Mouse (Mus musculus) heart, embryonic 14.5 days (tissue): ENCODE results near the gene Rap1a. TPM values are rescaled to one million over a fixed set of nuclear protein-coding genes. Genes with fewer than 3 reads are reported as not detected.
"Not testable (repeated sequence)": the region's sequence is repeated elsewhere in the genome, so short reads cannot be mapped to it uniquely, and the experiment has no call there.

Experiments
- ATAC-seq: fragments of 200-750 bp; cut with Nextera tagmentation; 2 replicates; pipeline ENCODE4 v1.8.0; 2017; ENCODE audit warnings: low read depth, moderate TSS enrichment; ENCODE audit not compliant: insufficient number of reproducible peaks, insufficient read depth, low FRiP score
- H3K27ac ChIP-seq, 2 experiments: fragments of 200-500 bp in 1 of 2; fragments of 300-500 bp in 1 of 2; sonication (generic) in 1 of 2; replicated peaks in 1 of 2; 2 replicates each; pipeline ENCODE4 v1.5.1; 2012 to 2014; ENCODE audit warnings: low read depth in 2 of 2, low read length in 2 of 2, control low read depth in 1 of 2, mild to moderate bottlenecking in 1 of 2, mixed read lengths in 1 of 2; ENCODE audit not compliant: control insufficient read depth in 1 of 2, insufficient read depth in 1 of 2
- H3K27me3 ChIP-seq: fragments of 300-500 bp; sonication (generic); 2 replicates; pipeline ENCODE4 v1.6.1; 2014; ENCODE audit warnings: mild to moderate bottlenecking, low read length, control low read depth; ENCODE audit not compliant: control insufficient read depth, insufficient read depth
- H3K36me3 ChIP-seq: fragments of 300-500 bp; sonication (generic); 2 replicates; pipeline ENCODE4 v1.6.1; 2014; ENCODE audit warnings: mild to moderate bottlenecking, control low read depth, low read length, mixed read lengths; ENCODE audit not compliant: control insufficient read depth, insufficient read depth
- H3K4me1 ChIP-seq, 2 experiments: fragments of 200-500 bp in 1 of 2; fragments of 300-500 bp in 1 of 2; sonication (generic) in 1 of 2; 2 replicates each; pipeline ENCODE4 v1.6.1; 2012 to 2014; ENCODE audit warnings: low read length in 2 of 2, control low read depth in 1 of 2, mixed read lengths in 1 of 2; ENCODE audit not compliant: control insufficient read depth in 2 of 2, insufficient read depth in 2 of 2
- H3K4me2 ChIP-seq: fragments of 300-500 bp; sonication (generic); 2 replicates; pipeline ENCODE4 v1.6.1; 2014; ENCODE audit warnings: mild to moderate bottlenecking, low read length
- H3K4me3 ChIP-seq, 2 experiments: fragments of 200-500 bp in 1 of 2; fragments of 300-500 bp in 1 of 2; sonication (generic) in 1 of 2; 2 replicates each; pipeline ENCODE4 v1.5.1; 2012 to 2014; ENCODE audit warnings: low read length in 2 of 2, mild to moderate bottlenecking in 2 of 2, control low read depth in 1 of 2, low read depth in 1 of 2, moderate library complexity in 1 of 2; ENCODE audit not compliant: control insufficient read depth in 1 of 2, insufficient read depth in 1 of 2
- H3K9ac ChIP-seq: fragments of 300-500 bp; sonication (generic); 2 replicates; pipeline ENCODE4 v1.6.1; 2014; ENCODE audit warnings: mild to moderate bottlenecking, low read length
- H3K9me3 ChIP-seq: fragments of 300-500 bp; sonication (generic); 2 replicates; pipeline ENCODE4 v1.6.1; 2016; ENCODE audit warnings: low read length, control low read depth; ENCODE audit not compliant: control insufficient read depth
- WGBS: fragments of 180-500 bp; shearing (Covaris S2); extraction: QIAGEN DNeasy Blood & Tissue Kit; methylation state at CpG from one replicate; pipeline ENCODE4 v1.1.7; 2014; 5-methylcytosine and 5-hydroxymethylcytosine counted together
- polyA plus RNA-seq: library from polyadenylated mRNA; unstranded; fragments of >200 nt; fragmentation: Nextera tagmentation; extraction: Ambion mirVana; gene quantifications from 2 replicates; pipeline ENCODE4 v1.2.1, GENCODE M21; 2014

Rap1a gene
- polyA plus RNA-seq, 1 experiment from 2014 or later = 77.3 TPM

DNA sequence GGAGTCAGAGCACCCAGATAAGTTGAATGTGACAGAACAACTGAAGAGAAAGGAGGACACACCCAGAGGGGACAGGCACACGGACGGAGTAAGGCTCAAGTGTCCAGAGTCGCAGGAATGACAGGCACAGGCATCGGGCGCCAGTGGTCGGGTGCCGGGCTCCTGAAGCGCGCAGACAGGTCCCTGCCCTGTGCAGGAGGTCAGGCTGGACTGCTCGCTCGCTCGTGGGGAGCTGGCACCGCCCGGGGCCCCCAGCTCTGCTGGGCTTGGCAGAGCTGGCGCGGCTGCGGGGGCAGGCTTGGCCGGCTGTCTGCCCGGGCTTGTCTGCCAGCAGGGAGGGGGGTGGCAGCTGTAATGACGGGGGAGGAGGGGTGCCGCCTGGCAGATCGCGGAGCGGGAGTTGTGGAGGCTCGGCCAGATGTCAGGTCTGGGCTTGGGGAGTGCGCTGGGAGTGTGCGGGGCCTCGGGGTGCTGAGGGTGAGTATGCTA lies 96.0 kb downstream of the Rap1a start:
- peaks cover 18 to 51% of the 10 kb centered on the region in 2 experiments for H3K4me1 ChIP-seq
- H3K27ac ChIP-seq = peak overlapping the region in 1 of 2 experiments; percentile 41; a peak in 2 of 4 replicates
- H3K9ac ChIP-seq = peak overlapping the region; percentile 73
- peak overlapping the region; percentile 51 to 57 for H3K4me3 ChIP-seq
- H3K36me3 ChIP-seq = no peaks in the 10 kb centered on the region
- peak overlapping the region; percentile 98 for H3K4me2 ChIP-seq
- no peaks in the 10 kb centered on the region for H3K9me3 ChIP-seq
- ATAC-seq = peak; percentile 22
- under 1% methylated on average over 28 of the region's 28 CpGs for WGBS
- H3K27me3 ChIP-seq = no peaks in the 10 kb centered on the region

DNA sequence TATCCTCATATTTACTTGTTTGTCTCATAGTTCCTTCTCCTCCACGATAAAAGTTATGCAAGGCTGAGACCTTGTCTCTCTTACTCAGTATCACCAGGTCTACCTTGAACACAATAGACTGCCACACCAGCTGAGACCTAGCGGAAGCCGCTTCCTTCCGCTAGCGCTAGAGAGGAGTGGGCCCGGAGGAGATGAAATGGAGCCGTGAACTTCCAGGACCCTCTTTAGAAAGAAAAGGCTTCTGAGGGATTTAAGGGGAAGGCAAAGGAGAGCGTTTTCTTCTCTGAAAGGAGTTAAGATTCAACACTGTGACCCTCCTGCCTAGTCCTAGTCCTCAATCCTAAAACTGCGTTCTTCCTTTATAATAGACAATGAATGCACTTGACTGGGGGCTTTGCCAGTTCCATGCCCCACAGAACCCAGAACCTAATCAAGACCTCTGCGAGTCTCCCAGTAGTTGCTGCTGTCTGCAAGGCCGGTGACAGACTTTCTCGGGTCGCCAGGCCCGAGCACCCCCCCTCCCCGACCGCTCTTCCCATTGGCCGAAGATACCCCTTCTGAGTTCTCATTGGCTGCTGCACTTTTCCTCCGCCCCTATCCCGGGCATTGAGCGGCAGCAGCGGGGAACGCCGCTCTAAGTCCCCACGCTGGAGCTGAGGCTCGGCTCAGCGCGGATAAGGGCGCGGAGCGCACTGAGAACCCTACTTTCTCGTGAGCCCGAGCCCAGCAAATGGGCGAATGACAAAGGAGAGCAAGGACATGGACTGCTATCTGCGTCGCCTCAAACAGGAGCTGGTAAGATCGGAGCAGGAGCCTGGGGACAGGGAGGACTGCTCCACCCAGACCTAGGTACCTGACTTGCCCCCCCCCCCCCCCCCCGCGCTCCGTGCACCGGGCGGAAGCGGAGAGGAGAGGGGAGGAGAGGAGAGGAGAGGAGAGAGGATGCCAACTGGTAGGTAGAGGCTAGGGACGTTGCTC lies 96.8 kb downstream of the Rap1a start, which contains the start of gene Inka2:
Gene Inka2 (plus strand): TSS at position 569 of the 978 bp plus-strand sequence.
- H3K4me3 ChIP-seq = peak within 1 kb of the TSS; percentile 51 to 57
- peak within 1 kb of the TSS; percentile 98 for H3K4me2 ChIP-seq
- H3K4me1 ChIP-seq = peaks cover 16 to 57% of the 10 kb centered on the region in 2 experiments
- ATAC-seq = peak; percentile 90
- no peaks in the 10 kb centered on the region for H3K36me3 ChIP-seq
- H3K27me3 ChIP-seq = no peaks in the 10 kb centered on the region
- peak within 1 kb of the TSS; percentile 41 to 48 for H3K27ac ChIP-seq
- WGBS = 6% methylated on average over 37 of the region's 43 CpGs
- no peaks in the 10 kb centered on the region for H3K9me3 ChIP-seq
- peak within 1 kb of the TSS; percentile 73 for H3K9ac ChIP-seq

DNA sequence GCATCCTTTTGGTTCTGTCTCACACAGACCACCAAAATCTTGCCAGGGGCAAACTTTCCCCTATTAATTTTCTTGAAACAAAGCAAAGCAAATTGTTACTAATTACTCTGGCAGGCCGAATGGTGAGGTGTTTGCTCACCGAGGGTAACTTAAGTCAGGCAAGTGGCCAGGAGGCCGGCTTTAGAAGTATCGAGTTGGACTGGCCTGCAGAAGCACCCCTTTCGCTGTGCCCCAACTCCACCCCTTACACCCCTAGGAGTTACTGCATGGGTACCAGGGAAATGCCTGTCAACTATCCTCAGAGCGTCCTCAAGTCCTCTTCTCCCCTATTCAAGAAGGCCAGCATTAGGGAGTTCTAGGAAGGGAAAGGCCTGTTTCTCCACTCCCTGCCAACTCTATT lies 97.6 kb downstream of the Rap1a start:
- Histone ChIP-seq H3K4me3 (no peak overlapping the region), H3K9me3 (no peaks in the 10 kb centered on the region), H3K36me3 (no peaks in the 10 kb centered on the region), H3K4me2 (peak overlapping the region; percentile 98; the same call in 1 of the 2 replicates), H3K27ac (no peak overlapping the region), H3K9ac (no peak overlapping the region), H3K27me3 (no peaks in the 10 kb centered on the region), H3K4me1 (peaks cover 21 to 62% of the 10 kb centered on the region in 2 experiments)
- no peak for ATAC-seq
- 67% methylated on average over 6 of the region's 6 CpGs for WGBS

DNA sequence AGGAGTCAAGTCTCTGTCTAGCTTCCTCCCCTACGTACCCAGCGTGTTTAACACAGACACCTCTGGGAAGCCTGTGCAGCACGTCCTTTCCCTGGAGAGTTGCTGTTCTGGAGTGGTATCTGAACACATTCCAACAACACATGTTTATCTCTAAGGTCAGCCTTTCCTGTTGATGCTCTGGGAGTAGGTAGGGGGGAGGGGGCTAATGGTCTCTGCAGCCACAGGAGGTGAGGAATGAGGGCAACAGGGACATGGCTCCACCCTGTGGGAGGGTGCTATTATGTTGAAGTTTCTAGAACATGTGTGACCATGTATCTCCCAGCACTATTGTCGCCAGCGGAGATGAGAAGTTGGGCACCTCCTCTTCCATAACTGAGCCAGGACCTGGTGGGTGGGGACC lies 99.7 kb downstream of the Rap1a start:
- Histone ChIP-seq H3K9ac (no peak overlapping the region), H3K27ac (no peak overlapping the region), H3K4me1 (peaks cover 24 to 61% of the 10 kb centered on the region in 2 experiments), H3K27me3 (no peaks in the 10 kb centered on the region), H3K4me3 (0 out of 4 replicates have a peak overlapping the region, but pooled peaks of 1 of the 2 experiments have one; percentile 0), H3K36me3 (no peaks in the 10 kb centered on the region), H3K4me2 (peak overlapping the region; percentile 44), H3K9me3 (no peaks in the 10 kb centered on the region)
- ATAC-seq = peak; percentile 8; the same call in 1 of the 2 replicates
- 20% methylated on average over 5 of the region's 5 CpGs for WGBS

DNA sequence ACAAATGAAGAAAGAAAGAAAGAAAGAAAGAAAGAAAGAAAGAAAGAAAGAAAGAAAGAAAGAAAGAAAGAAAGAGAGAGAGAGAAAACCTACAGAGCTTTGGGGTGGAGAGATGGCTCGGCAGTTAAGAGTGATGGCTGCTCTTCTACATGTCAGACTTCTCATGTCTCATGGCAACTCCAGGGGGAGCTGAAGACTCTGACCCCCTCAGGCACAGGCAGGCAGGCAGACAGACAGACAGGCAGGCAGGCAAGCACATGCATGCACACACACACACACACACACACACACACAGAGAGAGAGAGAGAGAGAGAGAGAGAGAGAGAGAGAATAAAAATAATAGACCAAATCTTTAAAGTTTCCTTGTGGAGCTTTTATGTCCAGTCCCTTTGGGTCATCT lies 100.3 kb downstream of the Rap1a start:
- Histone ChIP-seq H3K4me1 (peaks cover 28 to 63% of the 10 kb centered on the region in 2 experiments), H3K4me2 (peak overlapping the region; percentile 44)
- H3K27ac ChIP-seq, H3K27me3 ChIP-seq, H3K9ac ChIP-seq, H3K9me3 ChIP-seq, H3K36me3 ChIP-seq, H3K4me3 ChIP-seq, ATAC-seq: not testable (repeated sequence)
- 44% methylated on average over 1 of the region's 1 CpGs for WGBS

DNA sequence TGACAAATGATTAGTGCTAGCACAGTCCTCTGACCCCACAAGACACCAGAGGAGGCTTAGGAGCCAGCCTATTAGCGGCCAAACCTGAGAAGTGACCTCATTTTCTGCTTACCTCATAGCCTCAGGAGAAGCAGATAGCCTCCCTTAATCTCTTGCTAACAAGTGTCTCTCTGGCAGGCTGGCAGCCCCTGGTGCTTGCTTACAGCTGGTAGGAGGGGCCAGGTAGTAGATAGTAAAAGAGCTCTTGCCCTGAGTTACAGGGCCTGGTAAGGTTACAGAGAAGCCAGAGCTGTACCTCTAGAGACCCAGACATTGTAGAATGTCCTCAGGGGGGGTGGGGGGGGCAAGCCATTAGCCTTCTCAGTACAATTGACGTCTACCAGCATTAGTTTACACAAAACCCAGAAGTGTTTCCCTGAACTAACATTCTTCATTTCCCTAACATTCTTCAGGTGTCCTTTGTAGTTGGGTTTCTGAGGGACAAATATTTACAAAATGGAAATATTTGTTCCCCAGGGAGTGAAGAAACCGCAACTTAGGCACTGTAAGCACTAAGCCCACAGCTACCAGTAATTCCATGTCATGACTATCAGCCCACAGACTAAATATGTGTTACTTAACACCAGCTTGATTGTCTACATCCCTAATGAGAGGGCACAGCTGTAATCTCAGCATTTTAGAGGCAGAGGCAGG lies 101.7 kb downstream of the Rap1a start:
- no peak overlapping the region for H3K4me2 ChIP-seq
- no peaks in the 10 kb centered on the region for H3K36me3 ChIP-seq
- ATAC-seq = no peak
- H3K4me1 ChIP-seq = peaks cover 32 to 66% of the 10 kb centered on the region in 2 experiments
- H3K9ac ChIP-seq = no peak overlapping the region
- no peaks in the 10 kb centered on the region for H3K9me3 ChIP-seq
- WGBS = 34% methylated on average over 3 of the region's 3 CpGs
- peak overlapping the region; percentile 63 to 65 for H3K27ac ChIP-seq
- H3K4me3 ChIP-seq = no peak overlapping the region
- H3K27me3 ChIP-seq = no peaks in the 10 kb centered on the region

DNA sequence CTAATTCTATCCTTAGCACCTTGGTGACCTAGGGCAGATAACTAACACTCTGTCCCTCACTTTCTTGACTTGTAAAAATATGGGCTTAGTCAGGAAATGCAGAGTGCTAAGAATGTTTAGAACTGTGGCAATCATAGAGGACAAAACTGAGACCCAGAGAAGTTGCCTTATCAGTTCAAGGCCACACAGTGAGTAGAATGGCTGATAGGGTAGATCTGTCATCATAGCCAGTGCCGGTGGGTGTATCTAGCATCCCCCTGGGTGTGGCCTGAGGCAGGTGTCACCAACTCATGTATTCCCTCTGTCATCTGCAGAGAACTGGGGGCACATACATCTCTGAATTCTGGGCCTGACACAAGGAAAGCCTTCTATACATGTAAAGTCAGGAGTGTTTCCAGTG lies 102.8 kb downstream of the Rap1a start:
- H3K27me3 ChIP-seq = no peaks in the 10 kb centered on the region
- H3K27ac ChIP-seq = peak overlapping the region in 1 of 2 experiments; percentile 65; a peak in 1 of 4 replicates
- H3K9me3 ChIP-seq = no peaks in the 10 kb centered on the region
- no peak overlapping the region for H3K9ac ChIP-seq
- no peak overlapping the region for H3K4me2 ChIP-seq
- no peak overlapping the region for H3K4me3 ChIP-seq
- H3K4me1 ChIP-seq = peaks cover 35 to 63% of the 10 kb centered on the region in 2 experiments
- no peaks in the 10 kb centered on the region for H3K36me3 ChIP-seq
- ATAC-seq = no peak
- 37% methylated on average over 1 of the region's 1 CpGs for WGBS
